Mouse (Mus musculus): ENCODE results near the gene Lat2.

Gene Lat2

DNA sequence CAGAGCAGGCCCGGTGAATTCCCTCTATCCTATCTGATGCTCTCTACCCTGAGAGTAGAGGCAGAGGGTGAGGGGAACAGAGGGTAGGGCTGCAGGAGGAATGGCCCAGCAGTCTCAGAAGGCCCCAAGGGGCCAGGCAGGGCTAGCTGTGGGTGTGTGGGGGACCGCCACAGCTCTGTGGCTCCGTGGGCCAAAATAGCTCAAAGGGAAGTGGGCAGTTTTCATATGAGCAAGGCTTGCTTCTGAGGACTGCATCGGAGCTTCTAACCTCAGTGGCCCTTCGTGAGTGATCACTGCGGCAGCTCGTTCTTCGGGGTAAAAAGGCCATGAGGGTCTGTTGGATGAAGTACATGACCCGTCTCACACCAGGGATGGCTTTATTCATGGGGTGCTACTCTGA lies 1.1 kb downstream of the Lat2 start:
- DNase-seq (ENCODE audit: low spot score in 2 of 2), result peak in 1 of 2 experiments; percentile 63

DNA sequence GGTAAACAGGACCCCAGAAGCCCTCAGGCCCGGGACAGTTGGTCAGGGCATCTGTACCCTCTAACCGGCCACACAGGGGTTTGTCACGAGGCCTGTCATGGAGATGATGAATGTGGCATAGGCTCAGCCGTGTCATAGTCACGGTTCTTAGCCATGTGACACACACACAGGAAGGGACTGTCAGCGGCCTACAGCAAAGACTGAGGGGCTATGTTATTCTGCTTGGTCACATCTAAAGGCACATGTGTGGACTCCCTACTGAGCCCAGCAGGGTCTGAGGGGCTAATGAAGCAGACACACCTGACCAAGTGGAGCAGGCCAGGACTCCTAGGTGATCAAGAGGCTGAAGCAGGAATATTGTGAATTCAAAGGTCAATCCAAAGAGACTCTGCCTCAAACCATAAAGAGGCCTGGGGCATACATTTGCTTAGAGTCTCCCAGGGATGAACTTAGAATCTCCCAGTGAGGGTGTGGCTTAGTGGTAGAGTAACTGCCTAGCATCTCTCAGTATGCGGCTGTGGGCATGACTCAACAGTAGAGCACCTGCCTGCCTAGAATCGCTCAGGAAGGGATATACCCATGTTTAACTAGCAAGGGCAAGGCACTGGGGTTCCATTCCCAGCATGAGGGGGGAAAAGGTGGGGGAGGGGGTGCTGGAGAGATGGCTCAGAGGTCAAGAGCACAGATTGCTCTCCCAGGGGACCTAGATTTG lies 2.9 kb downstream of the Lat2 start:
- no peak for DNase-seq (ENCODE audit: low spot score in 2 of 2)

DNA sequence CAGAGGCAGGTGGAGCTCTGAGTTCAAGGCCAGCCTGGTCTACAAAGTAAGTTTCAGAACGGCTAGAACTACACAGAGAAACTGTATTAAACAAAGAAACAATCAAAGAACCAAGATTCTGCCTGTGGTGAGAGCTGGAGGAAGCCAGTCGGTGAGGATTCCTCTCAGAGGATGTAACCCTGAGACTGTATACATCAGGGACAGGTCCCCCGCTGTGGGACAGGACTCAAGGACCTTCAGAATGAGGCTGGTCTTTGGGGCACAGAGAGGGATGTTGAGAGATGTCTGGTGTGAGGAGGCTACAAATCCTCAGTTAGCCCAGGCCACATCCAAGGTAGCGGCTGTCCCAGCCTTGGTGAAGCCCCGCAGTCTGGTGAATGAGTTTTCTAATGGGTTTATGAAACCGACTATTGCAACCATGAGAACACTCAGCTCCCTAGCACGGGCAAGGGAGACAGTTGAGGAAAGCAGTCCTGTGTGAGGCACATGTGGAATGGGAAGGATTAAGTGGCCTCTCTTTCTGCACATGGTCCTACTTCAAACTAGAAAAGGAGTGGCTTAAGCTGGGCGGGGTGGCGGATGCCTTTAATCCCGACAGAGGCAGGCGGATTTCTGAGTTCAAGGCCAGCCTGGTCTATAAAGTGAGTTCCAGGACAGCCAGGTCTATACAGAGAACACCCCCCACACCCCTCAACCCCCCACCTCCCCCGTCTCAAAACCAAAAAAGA lies 4.7 kb downstream of the Lat2 start:
- no peak for DNase-seq (ENCODE audit: low spot score in 2 of 2)

DNA sequence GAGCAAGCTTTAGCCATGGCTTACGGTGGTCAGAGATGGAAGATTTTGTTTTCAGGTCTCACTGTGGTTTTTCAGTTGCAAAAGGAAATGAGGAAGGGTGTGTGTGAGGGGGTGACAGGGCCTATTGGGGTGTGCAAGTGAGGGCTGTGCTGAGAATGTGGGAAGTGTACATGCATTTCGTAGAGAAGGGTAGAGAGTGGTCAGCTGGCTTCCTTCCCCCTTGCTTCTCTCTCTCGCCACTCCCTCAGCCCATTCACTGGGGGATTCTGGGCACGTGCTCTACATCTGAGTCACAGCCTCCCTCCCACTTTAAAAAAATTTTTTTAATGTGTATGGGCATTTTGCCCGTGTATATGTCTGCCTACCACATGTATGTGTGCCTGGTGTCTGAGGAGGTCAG lies 7.7 kb downstream of the Lat2 start:
- peak in 1 of 2 experiments; percentile 43 for DNase-seq (ENCODE audit: low spot score in 2 of 2)

DNA sequence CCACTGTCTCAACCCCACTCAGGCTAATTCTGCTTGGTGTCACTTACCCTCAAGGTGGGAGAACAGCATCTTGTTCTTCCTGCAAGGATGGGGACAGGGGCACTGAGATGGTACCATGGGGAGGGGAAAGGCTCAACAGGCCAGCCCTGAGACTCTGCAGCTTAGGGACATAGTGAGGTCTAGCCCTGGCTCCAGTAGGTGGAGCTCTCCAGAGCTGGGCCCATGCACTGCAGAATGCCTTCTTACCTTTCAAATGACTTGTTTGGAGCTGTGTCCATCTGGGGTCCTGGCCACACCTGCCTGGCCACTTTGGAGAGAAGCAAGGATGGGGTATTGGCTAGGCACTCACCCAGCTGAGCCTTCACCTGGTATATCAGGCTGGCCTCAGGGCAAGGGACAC lies 8.5 kb downstream of the Lat2 start:
- DNase-seq (ENCODE audit: low spot score in 2 of 2), result peak in 1 of 2 experiments; percentile 35

DNA sequence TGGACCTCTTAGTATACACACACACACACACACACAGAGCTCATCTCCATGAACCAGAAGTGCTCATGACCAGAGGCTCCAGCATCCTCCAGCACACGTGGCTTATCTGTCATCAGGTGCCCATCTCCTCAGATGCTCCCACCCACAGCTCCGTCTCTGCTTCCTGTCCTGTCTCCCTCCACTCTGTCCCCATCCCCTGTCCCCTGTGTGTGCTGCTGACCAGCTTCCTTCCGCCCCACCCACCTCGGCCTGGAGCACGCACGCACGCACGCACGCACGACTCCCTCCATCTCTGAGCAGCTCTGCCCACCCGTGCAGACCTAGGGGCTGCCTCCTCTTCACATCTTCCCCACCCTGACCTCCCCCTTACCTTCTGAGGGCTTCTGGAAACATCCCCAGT lies 10.4 kb downstream of the Lat2 start:
- no peak for DNase-seq (ENCODE audit: low spot score in 2 of 2)

DNA sequence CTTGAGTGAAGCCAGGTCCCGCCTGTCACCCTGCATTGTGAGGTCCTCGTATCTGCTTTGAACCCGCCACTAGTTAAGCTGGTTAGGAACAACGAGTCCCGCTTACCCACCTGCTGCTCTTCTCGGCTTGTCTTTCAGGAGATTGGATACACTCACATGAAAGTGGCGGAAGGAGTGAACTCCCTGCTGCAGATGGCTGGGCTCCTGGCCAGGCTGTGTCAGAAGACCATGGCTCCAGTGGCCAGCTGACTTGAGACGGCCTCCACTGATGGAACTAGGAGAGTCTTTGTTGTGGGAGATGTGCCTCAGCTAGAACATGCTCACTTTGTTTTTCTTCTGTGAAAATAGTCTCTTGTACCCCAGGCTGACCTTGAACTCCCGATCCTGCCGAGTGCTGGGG lies 17.1 kb downstream of the Lat2 start:
- DNase-seq (ENCODE audit: low spot score in 2 of 2), result no peak

DNA sequence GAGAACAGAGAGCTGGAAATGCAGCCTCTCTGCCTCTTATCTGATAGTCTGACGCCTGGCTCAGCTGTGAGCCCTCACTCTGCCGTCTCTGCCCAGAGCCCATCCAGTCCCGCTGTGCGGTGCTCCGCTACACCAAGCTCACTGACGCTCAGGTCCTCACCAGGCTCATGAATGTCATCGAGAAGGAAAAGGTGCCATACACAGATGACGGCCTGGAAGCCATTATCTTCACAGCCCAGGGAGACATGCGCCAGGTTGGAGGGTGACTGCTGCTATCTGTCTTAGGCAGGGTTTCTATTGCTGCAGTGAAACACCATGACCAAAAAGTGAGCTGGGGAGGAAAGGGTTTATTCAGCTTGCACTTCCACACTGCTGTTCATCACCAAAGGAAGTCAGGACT lies 21.7 kb downstream of the Lat2 start:
- peak in 1 of 2 experiments; percentile 61 for DNase-seq (ENCODE audit: low spot score in 2 of 2)

DNA sequence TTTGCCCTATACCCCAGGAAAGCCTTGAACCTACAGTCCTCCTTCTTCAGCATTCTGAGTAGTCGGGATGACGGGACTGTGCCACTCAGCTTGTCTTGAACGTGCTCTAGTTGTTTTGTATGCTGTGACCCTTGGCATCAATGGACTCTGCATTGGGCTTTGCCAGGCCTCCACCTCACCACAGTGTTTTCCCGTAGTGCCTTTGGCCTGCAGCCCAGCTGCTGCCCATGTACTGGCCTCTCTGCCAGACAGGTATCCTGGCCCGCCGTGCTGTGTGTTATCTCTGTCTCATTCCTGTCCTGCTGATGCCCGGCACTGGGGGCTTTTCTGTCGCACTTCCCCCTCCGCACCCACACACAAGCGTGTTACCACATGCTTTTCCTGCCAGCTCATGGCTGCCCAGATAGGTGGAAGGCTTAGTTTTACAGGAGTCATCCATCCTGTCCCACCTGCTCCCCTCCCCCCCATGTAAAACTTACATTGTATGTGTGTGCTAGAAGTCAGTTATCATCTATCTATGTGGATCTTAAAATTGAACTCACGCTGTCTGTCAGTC lies 22.7 kb downstream of the Lat2 start:
- DNase-seq (ENCODE audit: low spot score in 2 of 2), result no peak

DNA sequence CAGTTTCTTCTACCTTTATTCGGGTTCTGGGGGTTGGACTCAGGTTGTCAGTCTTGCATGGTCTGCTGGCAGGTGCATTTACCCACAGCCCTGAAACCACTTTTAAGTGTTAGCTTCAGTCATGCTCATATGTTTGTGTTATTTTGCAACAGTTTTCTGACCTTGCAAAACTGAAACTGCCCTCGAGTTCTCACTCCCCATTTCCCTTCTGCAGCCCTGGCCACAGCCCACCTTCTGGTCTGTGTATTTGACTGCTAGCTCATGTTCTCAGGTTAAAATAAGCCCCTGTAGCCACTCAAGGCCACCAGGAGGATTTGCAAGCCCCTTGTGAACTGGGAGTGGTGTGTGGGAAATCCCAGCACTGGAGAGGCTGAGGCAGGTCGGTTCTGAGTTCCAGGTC lies 24.9 kb downstream of the Lat2 start:
- no peak for DNase-seq (ENCODE audit: low spot score in 2 of 2)

DNA sequence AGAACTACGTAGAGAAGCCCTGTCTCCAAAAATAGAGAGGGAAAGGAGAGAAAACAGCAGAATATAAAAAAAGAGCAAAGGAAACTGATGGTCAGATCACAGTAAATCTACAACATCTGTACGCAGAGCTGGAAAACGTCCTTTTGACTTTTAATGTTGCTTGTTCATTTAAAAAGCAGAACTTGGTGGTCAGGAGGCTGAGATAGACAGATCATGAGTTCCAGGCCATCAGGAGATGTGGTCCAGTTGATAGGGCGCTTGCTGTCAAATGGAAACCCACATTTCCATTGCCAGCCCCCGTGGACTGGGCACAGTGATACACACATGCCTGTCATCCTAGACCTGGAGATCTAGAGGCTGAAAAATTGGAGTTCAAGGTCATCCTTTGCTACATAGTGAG lies 30.0 kb downstream of the Lat2 start:
- no peak for DNase-seq (ENCODE audit: low spot score in 2 of 2)

DNA sequence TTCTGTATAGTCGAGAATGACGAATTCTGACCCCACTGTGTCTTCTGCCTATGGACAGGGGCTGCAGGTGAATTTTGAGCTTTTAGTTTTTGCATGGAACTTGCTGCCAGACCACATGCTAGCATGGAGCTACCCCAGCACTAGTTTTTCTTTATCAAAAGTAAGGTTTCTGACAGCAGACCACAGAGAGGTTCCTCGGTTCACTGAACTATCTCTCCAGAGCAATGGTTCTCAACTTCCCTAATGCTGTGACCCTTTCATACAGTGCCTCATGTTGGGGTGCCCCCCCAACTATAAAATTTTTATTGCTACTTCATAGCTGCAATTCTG lies 31.0 kb downstream of the Lat2 start:
- no peak for DNase-seq (ENCODE audit: low spot score in 2 of 2)

DNA sequence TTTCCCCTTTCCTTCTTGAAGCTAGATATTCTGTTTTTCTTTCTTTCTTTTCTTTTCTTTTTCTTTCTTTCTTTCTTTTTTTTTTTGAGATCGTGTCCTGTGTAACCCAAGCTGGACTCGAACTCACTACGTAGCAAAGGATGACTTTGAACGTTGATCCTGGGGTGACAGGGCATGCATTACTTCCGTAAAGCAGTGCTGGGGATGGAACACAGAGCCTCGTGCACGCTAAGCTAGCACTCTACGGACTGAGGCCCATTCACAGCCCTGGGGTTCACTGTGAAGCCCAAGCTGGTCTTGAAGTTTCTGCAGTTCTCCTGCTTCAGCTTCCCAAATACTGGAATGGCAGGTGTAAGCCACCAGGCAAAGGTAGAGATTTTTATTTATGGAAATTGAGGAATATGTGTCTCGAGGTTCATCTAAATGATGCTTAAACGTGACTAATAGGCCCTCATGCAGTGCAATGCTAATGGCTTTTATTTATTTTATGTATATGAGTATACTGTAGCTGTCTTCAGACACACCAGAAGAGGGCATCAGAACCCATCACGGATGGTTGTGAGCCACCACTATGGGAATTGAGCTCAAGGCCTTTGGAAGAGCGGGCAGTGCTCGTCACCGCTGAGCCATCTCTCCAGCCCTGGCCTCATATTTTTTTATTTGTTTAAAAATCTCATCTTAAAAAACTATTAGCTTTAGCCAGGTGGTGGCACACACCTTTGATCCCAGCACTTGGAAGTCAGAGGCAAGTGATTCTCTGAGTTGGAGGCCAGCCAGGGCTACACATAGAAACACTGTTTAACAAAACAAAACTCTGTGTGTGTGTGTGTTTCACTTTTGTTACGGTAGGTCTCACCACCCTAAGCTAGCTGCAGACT lies 31.6 kb downstream of the Lat2 start:
- DNase-seq (ENCODE audit: low spot score in 2 of 2), result no peak

DNA sequence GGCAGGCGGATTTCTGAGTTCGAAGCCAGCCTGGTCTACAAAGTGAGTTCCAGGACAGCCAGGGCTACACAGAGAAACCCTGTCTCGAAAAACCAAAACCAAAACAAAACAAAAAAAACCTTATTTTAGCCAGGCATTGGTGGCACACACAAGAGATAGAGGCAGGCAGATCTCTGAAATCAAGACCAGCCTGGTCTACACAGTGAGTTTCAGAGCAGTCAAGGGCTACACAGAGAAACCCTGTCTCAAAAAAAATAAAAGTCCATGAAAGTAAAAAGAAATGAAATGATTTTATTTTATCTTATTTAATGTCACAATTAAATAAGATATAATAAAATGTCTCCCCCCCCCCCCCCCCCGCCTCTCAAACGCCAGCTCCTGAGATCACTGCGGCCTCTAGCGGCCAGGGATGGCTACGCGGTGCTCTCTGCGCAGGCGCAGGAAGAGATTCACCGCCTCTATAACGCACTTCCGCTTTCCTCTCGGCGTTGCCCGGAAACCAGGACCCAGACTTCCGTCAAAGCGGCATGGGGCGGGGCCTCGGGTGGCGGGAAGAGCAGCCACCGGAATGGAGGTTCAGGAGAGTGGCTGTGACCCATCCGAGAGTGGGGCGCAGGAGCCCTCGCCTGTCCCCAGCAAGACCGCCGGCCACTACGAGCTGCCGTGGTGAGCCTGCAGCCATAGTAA lies 32.5 kb downstream of the Lat2 start:
- DNase-seq (ENCODE audit: low spot score in 2 of 2), result peak; percentile 95 to 99

DNA sequence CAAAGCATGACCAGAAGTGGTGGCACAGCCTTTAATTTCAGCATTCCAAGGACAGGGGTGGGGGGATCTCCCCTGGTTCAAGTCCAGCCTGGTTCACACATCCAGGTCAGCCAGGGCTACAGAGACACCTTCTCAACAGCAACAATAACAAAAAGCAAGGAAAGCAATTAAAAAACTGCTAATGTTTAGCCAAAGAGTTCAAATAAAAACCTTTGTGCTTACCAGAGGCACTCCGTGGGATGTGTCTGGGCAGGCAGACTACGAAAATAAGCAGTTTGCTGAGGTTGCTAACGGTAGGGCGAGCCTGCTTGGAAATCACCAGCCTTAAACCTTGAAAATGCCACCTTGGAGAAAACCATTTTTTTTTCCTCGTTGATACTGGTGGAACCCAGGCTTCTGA lies 33.7 kb downstream of the Lat2 start, which contains the start of gene Rfc2:
Gene Rfc2, plus strand, starts transcription at position 221 of the 400 bp plus-strand sequence.
- DNase-seq (ENCODE audit: low spot score in 2 of 2), result no peak

DNA sequence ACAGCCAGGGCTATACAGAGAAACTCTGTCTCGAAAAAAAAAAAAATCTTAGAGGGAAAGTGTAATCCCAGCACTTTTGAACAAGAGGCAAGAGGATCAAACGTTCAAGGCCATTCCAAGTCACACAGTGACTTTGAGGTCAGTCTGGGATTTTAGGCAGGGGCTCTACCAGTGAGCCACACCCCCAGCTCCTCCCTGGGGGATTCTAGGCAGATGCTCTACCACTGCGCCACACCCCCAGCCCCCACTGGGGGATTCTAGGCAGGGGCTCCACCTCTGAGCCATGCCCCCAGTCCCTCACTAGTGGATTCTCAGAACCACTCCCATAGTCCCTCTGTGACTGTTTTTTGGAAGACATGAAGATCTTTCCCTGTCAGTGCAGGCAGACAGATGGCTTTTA lies 35.7 kb downstream of the Lat2 start:
- no peak for DNase-seq (ENCODE audit: low spot score in 2 of 2)

DNA sequence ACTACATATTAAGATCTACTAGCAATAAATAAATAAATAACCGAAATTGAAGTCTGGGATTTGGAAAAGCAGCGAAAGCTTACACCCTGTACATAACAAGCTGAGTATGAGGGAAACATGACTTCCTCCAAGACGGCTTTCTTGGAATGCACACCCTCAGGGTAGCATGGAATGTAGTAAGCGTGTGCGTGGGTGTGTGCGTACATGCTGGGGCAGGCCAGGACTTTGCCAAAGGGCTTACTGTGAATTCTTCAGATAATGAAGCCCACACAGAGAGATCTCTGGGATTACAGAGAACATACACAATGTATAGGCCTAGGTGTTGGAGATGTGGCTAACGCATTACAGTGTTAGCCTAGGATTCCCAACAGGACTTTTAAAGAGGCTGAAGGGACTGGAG lies 37.3 kb downstream of the Lat2 start:
- DNase-seq (ENCODE audit: low spot score in 2 of 2), result no peak

DNA sequence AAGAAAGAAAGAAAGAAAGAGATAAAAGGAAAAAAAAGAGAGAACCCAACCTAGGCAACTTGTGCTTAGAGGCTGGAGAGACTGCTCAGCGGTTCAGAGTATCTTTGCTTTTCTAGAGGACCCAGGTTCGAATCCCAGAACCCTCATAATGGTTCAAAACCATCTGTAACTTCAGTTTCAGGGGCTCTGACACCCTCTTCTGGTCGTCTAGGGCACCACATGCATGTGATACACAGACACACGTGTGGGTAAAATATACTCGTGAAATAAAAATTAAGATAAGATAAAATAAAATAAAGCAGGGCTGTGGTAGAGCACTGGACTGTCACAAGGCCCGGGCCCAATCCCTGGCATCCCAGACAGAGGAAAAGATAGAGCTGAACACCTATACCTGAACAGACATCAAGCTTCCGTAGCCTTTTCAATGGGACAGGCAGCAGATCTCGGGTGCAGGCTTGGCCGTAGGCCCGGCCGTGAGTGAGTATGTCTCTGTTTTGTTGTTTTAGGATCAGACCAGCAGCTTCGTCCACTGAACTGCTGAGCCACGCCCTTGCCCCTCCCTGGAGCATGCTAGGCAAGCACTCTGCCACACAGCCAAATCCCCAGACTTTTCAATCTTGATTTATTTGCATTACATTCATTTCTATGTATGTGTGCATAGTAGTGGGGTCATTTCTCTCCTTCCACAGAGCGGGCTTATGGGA lies 38.2 kb downstream of the Lat2 start:
- peak in 1 of 2 experiments; percentile 56 for DNase-seq (ENCODE audit: low spot score in 2 of 2)

DNA sequence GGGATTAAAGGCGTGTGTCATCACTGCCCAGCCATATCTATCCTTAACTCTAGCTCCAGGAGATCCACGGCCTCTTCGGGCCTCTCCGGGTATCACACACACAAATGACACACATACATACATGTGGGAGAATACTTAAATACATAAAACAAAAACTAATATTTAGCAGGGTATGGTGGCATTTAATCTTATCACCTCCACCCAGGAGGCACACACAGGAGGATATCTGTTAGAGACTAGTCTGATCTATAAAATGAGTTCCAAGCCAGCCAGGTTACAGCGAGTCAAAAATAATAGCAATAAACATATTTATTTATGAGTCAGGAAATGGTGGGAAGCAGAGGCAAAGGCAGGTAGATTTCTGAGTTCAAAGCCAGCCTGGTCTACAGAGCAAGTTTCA lies 39.0 kb downstream of the Lat2 start:
- DNase-seq (ENCODE audit: low spot score in 2 of 2), result no peak

DNA sequence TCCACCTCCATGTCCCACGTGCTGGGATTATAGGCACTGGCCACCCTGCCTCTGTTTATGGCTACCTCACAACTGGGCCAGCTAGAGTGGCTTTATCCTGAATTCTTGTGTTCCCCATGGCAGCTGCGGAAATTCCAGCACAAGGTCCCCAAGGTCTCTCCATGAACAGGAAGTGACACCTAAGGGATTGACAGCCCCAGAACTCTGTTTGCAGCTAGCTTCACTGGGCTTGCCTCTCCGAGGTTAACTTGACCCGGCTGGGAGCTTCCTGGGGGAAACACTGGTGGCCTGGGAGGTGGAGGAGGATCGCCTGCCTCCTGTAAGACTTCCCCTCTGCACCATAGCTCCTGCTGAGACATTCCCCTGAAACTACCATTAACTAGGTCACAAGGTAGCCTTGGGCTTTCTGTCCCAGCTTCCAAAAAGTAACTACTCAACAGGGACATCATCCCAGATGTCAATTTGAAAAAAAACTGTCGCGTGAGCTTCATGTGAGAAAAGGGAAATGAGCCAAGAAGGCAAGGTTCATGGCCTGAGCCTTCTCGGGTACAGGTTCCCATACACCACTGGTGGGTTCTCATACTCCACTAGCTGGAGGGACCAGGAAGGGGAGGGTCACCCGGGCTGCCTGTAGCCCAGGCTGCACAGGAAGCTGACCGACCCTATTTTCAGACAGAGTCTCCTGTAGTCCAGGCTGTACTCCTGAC lies 42.2 kb downstream of the Lat2 start:
- DNase-seq (ENCODE audit: low spot score in 2 of 2), result peak in 1 of 2 experiments; percentile 29

All from spleen, postnatal 10 days (tissue).